Mouse (Mus musculus): ENCODE data around the gene Plppr2. TPM values are rescaled to one million over a fixed set of nuclear protein-coding genes. Genes with fewer than 3 reads are reported as not detected.

Gene Plppr2
- total RNA-seq, 1 experiment = 2.0 TPM

- Histone ChIP-seq H3K36me3 (ENCODE audit: control insufficient read depth, insufficient read depth, low read length, poor library complexity, severe bottlenecking) (no peaks in the 10 kb centered on the region), H3K27ac (ENCODE audit: insufficient read depth, low read depth, low read length, poor library complexity, severe bottlenecking) (no peak overlapping the region), H3K9me3 (ENCODE audit: control insufficient read depth, insufficient read depth, low read depth, low read length) (no peaks in the 10 kb centered on the region), H3K4me1 (ENCODE audit: control insufficient read depth in 2 of 2, insufficient read depth in 2 of 2, low read length in 2 of 2, poor library complexity in 1 of 2) (peaks cover 0 to 1% of the 10 kb centered on the region in 2 experiments; a peak in 1 of 4 replicates), H3K9ac (ENCODE audit: insufficient read depth, low read depth, low read length, poor library complexity, severe bottlenecking) (no peak overlapping the region), H3K4me3 (ENCODE audit: insufficient read depth in 1 of 2, low read depth in 1 of 2, low read length in 2 of 2, poor library complexity in 1 of 2, severe bottlenecking in 1 of 2) (no peak overlapping the region)
- in situ Hi-C loops (cut with MboI; ENCODE audit: low sequenced_read_pairs in 2 of 2, unreplicated experiment in 2 of 2) = no loop called here
- no peak for DNase-seq (ENCODE audit: low read depth, low spot score)
- no peak for TF ChIP-seq MAFK (IDR thresholded peaks at IDR 0.05; ENCODE audit: insufficient read depth, low read depth, low read length)
- no peak for TF ChIP-seq ZC3H11A (IDR thresholded peaks at IDR 0.05; ENCODE audit: borderline replicate concordance, low read depth, low read length)
- TF ChIP-seq ZNF384 (IDR thresholded peaks at IDR 0.05; ENCODE audit: low read depth, low read length) = no peak
- no peak for TF ChIP-seq CHD2 (IDR thresholded peaks at IDR 0.05; ENCODE audit: low read depth, low read length)
- TF ChIP-seq HCFC1 (IDR thresholded peaks at IDR 0.05; ENCODE audit: borderline replicate concordance, insufficient read depth, low read length) = no peak
Observed at GRCm38 (mm10) chr9:21908216-21908615, 28.6 kb upstream of the Plppr2 start.

- Histone ChIP-seq H3K36me3 (ENCODE audit: control insufficient read depth, insufficient read depth, low read length, poor library complexity, severe bottlenecking) (no peaks in the 10 kb centered on the region), H3K9me3 (ENCODE audit: control insufficient read depth, insufficient read depth, low read depth, low read length) (no peaks in the 10 kb centered on the region), H3K4me1 (ENCODE audit: control insufficient read depth in 2 of 2, insufficient read depth in 2 of 2, low read length in 2 of 2, poor library complexity in 1 of 2) (no peaks in the 10 kb centered on the region), H3K9ac (ENCODE audit: insufficient read depth, low read depth, low read length, poor library complexity, severe bottlenecking) (no peak overlapping the region), H3K27ac (ENCODE audit: insufficient read depth, low read depth, low read length, poor library complexity, severe bottlenecking) (no peak overlapping the region), H3K4me3 (ENCODE audit: insufficient read depth in 1 of 2, low read depth in 1 of 2, low read length in 2 of 2, poor library complexity in 1 of 2, severe bottlenecking in 1 of 2) (no peak overlapping the region)
- no peak for TF ChIP-seq MAFK (IDR thresholded peaks at IDR 0.05; ENCODE audit: insufficient read depth, low read depth, low read length)
- no peak for TF ChIP-seq HCFC1 (IDR thresholded peaks at IDR 0.05; ENCODE audit: borderline replicate concordance, insufficient read depth, low read length)
- TF ChIP-seq ZNF384 (IDR thresholded peaks at IDR 0.05; ENCODE audit: low read depth, low read length) = no peak
- TF ChIP-seq CHD2 (IDR thresholded peaks at IDR 0.05; ENCODE audit: low read depth, low read length) = no peak
- TF ChIP-seq ZC3H11A (IDR thresholded peaks at IDR 0.05; ENCODE audit: borderline replicate concordance, low read depth, low read length) = no peak
- in situ Hi-C loops (cut with MboI; ENCODE audit: low sequenced_read_pairs in 2 of 2, unreplicated experiment in 2 of 2) = no loop called here
- DNase-seq (ENCODE audit: low read depth, low spot score) = no peak
Observed at GRCm38 (mm10) chr9:21909474-21910223, 27.2 kb upstream of the Plppr2 start.

DNA sequence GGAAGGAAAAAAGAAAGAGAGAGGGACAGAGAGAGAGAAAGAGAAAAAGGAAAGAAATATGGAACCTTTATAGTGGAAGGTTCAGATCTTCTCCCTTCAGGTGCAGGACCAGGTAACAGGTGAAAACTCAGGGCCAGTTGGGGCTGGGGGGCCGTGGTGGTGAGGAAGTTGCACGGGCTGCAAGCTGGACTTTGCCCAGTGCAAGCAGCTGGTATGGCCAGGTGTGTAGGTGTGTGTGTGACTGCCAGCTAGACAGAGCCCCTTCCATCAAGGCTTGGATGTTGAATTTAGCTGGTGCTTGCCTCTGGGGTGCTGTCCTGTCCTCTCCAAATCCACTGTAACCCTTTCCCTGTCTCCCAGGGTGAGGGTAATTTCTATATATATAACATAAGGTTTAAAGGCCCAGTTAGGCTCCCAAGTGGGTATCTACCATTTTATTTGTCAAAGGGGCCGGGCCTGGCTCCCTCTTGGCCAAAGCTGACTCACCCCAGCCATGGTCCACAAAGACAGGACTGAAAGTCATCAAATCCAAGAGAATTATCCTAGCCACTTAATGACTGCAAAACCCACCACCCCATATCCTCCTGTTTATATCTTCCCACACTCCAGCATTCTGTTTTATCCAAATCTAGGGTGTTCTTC lies 19.9 kb upstream of the Plppr2 start:
- no peaks in the 10 kb centered on the region; a peak in 1 of 4 replicates for H3K4me1 ChIP-seq (ENCODE audit: control insufficient read depth in 2 of 2, insufficient read depth in 2 of 2, low read length in 2 of 2, poor library complexity in 1 of 2)
- peak overlapping the region; percentile 69 to 94; a peak in 3 of 4 replicates for H3K4me3 ChIP-seq (ENCODE audit: insufficient read depth in 1 of 2, low read depth in 1 of 2, low read length in 2 of 2, poor library complexity in 1 of 2, severe bottlenecking in 1 of 2)
- H3K36me3 ChIP-seq (ENCODE audit: control insufficient read depth, insufficient read depth, low read length, poor library complexity, severe bottlenecking) = peaks cover 5% of the 10 kb centered on the region; the same call in 1 of the 2 replicates
- H3K9ac ChIP-seq (ENCODE audit: insufficient read depth, low read depth, low read length, poor library complexity, severe bottlenecking) = no peak overlapping the region
- H3K9me3 ChIP-seq (ENCODE audit: control insufficient read depth, insufficient read depth, low read depth, low read length) = no peaks in the 10 kb centered on the region
- in situ Hi-C loops (cut with MboI; ENCODE audit: low sequenced_read_pairs in 2 of 2, unreplicated experiment in 2 of 2) = no loop called here
- DNase-seq (ENCODE audit: low read depth, low spot score) = no peak
- no peak overlapping the region for H3K27ac ChIP-seq (ENCODE audit: insufficient read depth, low read depth, low read length, poor library complexity, severe bottlenecking)
- no peak for TF ChIP-seq HCFC1 (IDR thresholded peaks at IDR 0.05; ENCODE audit: borderline replicate concordance, insufficient read depth, low read length)
- no peak for TF ChIP-seq ZNF384 (IDR thresholded peaks at IDR 0.05; ENCODE audit: low read depth, low read length)
- no peak for TF ChIP-seq CHD2 (IDR thresholded peaks at IDR 0.05; ENCODE audit: low read depth, low read length)
- TF ChIP-seq ZC3H11A (IDR thresholded peaks at IDR 0.05; ENCODE audit: borderline replicate concordance, low read depth, low read length) = no peak
- TF ChIP-seq MAFK (IDR thresholded peaks at IDR 0.05; ENCODE audit: insufficient read depth, low read depth, low read length) = no peak

DNA sequence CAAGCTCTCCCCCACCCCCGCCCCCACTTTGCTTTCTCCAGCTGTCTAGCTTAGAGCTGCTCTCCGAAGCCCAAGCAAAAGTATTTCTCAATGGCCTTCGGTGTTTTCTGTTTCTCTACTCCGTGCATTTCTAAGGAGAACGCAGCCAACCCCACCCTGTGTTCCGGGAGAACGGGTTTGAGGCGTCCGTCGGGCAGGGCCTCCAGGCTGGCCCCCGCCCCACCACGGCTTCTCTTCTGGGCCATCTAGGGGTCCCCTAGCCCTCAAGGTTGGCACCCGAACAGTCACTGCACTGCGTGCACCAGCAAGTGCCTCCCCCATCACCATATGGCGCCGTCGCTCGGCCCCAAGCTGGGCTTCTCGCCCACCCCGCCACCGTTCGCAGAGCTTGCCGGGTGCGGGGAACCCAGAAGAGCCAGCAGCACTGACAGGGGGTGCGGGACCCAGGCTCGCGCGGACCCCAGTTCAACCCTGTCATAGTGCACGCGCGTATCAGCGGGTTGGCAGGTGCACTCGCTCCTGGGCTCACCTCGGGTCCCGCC lies 19.3 kb upstream of the Plppr2 start:
- no peak for DNase-seq (ENCODE audit: low read depth, low spot score)
- Histone ChIP-seq H3K4me1 (ENCODE audit: control insufficient read depth in 2 of 2, insufficient read depth in 2 of 2, low read length in 2 of 2, poor library complexity in 1 of 2) (no peaks in the 10 kb centered on the region; a peak in 1 of 4 replicates), H3K9me3 (ENCODE audit: control insufficient read depth, insufficient read depth, low read depth, low read length) (no peaks in the 10 kb centered on the region), H3K27ac (ENCODE audit: insufficient read depth, low read depth, low read length, poor library complexity, severe bottlenecking) (no peak overlapping the region), H3K9ac (ENCODE audit: insufficient read depth, low read depth, low read length, poor library complexity, severe bottlenecking) (peak overlapping the region; percentile 56), H3K4me3 (ENCODE audit: insufficient read depth in 1 of 2, low read depth in 1 of 2, low read length in 2 of 2, poor library complexity in 1 of 2, severe bottlenecking in 1 of 2) (peak overlapping the region; percentile 69 to 94), H3K36me3 (ENCODE audit: control insufficient read depth, insufficient read depth, low read length, poor library complexity, severe bottlenecking) (peaks cover 8% of the 10 kb centered on the region; the same call in 1 of the 2 replicates)
- in situ Hi-C loops (cut with MboI; ENCODE audit: low sequenced_read_pairs in 2 of 2, unreplicated experiment in 2 of 2) = no loop called here
- no peak for TF ChIP-seq CHD2 (IDR thresholded peaks at IDR 0.05; ENCODE audit: low read depth, low read length)

All from ES-E14 (cell line).